Mouse (Mus musculus) ovary, postnatal 36 days (tissue): ENCODE measurements around the gene Arih1.

Experiments
- DNase-seq: peaks from one replicate; pipeline ENCODE4 v3.0.0; 2022; ENCODE audit warnings: low spot score, mixed read lengths

The Arih1 gene

DNA sequence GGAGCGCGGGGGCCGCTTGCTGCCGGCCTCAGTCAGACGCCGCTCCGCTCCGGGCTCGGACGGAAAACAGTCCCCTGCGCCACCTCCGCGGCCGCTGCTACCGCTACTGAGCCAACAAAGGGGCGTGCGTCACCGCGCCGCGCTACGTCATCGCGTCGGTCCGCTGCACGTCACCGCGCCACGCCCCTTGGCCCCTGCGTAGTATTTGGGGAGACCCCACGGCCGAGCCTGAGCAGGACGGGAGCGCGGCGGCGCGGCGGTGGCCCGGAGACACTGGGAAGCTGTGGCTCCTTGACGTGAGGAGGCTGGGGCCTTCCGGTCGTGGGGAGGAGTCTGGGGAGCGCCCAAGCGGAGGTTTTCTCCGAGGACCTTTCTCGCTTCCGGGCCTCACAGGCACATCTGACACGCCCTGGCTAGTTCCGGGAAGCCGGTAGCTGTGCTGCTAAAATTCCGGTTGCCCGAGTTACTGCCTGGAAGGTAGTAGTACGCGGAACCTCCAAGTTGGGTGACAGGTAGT lies at the start of gene Arih1:
TSS of gene Arih1 (minus strand) at position 70 of the 517 bp plus-strand sequence.
- peak; percentile 98 for DNase-seq

DNA sequence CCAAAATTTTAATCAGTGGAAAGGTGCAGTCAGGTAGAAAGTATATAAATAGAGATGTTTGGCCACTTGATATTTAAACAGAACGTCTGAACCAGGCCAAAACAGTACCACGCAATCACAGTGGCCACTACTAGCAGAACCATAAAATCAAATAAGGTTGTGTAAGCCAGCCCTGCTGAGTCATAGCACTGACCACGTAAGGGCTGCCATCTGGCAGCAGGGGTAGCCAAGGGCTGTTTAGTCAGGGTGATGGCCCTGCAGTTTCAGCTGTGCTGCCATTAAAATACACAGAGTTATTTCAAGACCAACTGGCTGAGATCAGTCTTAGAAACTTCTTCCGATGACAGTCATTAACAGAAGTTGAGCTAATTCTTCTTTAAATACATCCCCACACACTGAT lies 47.5 kb upstream of the Arih1 start:
- DNase-seq = no peak

- DNase-seq = no peak
These were observed 47.0 kb upstream of the Arih1 start for GRCm38 (mm10) chr9:59533422-59533821.

GRCm38 (mm10) chr9:59531645-59532044 lies 45.2 kb upstream of the Arih1 start:
- DNase-seq = no peak

DNA sequence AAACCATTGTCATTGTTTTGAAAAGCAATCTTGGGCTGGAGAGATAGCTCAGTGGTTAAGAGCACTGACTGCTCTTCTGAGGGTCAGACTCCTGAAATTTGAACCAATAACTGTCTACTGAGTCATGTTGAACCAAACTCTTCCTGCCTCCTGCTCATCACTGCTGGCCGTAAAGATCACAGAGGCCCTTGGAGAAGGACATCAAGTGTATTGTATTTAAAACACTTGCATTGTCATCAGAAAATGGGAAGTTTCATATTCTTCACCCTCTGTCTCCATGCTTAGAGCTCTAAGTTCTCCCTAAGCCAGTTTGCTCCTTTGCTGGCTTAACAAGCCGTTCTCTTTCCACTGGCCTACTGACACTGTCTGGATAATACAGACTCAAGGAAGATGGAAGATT lies 41.9 kb upstream of the Arih1 start:
- DNase-seq = no peak

- DNase-seq = no peak
These were observed 41.2 kb upstream of the Arih1 start for GRCm38 (mm10) chr9:59527580-59527979.

DNA sequence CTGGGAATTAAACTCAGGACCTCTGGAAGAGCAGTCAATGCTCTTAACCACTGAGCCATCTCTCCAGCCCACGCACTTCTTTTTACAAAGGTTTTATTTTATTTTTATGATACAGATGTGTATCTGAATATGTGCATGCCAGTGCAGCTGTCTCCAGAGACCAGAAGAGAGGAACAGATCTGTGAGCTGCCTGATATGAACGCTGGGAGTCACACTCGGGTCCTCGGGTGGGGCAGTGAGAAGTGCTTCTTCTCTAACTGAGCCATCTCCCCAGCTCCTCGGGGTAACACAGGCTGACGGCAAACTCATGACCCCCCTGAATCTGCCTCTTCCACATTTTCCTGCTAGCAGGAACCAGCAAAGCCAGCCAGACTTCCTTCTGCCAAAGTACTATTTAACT lies 40.3 kb upstream of the Arih1 start:
- DNase-seq = no peak

GRCm38 (mm10) chr9:59522906-59523305 lies 36.5 kb upstream of the Arih1 start:
- DNase-seq = no peak

DNA sequence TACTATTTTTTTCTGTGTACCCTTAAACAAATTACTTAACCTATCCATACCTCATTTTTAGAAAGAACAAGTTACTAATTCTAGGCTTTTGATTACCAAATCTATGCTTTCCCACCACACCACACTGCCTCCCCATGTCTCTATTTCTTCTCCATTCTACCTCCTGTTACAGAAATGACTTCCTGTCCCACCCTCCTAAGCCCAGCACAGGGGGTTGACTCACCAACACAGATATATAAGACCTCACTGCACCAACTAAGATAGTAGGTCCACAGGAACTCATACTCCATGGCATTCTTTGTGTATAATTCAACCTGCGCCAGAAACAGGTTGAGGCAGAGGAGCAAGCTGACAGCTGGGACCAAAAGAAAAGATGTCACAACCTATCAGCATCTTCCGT lies 33.0 kb upstream of the Arih1 start:
- no peak for DNase-seq

DNA sequence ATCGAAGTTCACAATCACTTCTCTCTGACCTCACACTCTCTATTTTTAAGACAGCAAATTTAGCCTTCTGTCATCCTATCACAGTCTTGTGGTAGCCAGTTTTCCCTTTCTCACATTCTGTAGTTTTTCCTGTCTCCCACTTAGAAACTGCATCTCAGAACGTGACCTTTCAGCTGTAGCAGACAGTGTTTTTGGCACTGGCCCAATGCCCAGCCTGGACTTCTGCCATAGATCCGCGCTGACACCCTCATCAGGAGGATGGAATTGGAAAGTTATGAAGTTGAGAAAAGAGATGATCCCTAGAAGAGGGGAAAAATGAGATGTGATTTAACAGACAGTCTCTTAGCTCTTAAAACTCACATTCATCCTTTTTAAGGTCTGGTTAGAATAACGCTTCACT lies 32.6 kb upstream of the Arih1 start:
- DNase-seq = peak; percentile 61

- no peak for DNase-seq
These were observed 30.7 kb upstream of the Arih1 start for GRCm38 (mm10) chr9:59517127-59517526.

DNA sequence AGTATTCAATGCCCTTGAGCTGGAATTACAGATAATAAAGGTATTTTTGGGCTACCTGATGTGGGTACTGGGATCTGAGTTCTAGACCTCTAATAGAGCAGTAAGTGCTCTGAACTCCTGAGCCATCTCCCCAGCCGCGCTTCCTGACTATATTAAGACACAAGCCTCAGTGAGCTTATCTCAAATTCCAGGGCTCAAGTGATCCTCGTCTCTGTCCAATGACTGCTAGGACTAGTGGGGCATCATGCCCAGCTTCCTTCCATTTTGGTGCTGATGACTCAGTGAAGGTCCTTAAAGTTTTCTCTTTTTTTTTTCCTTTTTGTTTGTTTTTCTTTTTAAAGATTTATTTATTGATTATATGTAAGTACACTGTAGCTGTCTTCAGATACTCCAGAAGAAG lies 28.7 kb upstream of the Arih1 start:
- no peak for DNase-seq

DNA sequence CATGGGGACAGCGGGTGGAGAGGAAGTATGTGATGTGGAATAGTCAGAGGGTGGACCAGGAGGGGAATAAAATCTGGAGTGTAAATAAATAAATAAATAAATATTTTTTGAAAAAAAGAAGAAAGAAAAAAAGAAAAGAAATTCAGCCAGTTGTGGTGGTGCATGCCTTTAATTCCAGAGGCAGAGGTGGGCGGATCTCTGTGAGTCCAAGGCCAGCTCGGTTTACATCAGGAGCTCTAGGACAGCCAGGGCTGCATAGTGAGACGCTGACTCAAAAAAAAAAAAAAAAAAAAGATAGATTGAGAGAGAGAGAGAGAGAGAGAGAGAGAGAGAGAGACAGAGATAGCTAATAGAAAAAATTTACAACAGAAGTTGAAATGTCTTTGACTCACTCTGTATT lies 26.0 kb upstream of the Arih1 start:
- no peak for DNase-seq

DNA sequence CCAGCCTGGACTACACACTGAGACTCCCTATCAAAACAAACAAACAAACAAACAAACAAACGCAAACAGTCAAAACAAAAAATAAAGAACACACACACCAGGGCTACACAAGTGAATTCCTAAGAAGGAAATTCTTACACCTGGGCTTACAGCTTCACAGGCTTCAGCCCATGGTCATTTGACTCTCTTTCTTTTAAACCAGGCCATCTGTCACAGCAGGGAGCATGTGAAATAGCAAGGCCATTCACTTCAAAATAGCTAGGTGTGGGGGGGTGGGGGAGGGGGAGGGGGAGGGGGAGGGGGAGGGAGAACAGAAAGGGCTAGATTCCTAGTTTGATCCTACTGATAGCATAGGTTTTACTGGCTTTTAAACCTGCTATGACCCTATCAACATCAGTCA lies 21.7 kb upstream of the Arih1 start:
- DNase-seq = no peak

- no peak for DNase-seq
These were observed 913 bp upstream of the Arih1 start for GRCm38 (mm10) chr9:59487331-59487730.

GRCm38 (mm10) chr9:59486076-59486518 lies 321 bp downstream of the Arih1 start:
- no peak for DNase-seq

DNA sequence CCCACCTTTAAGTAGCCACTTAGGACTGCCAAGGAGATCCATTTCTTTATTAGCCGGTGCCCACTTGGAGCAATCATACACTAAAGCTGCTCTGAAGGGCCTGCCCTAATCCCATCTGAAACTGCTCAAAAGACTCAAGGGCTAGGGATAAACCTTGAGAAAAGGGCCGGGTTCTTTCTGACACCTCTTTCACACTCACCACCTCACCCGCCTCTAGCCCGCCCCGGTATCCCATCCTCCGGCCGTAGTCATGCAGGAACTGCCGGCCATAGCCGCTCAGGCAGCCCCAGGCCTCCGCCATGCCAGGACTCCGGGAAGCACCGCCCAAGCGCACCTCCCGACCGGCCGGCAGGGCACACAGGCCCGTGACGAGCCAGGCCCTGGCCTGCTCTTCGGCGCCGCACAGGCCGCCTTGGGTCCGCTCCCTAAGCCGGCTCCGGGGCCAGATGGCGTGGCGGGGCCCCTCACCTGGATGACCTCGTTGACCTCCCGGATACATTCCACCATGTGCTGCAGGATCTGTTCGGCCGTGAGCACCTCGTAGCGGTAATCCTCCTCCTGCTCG lies 825 bp downstream of the Arih1 start:
- peak; percentile 70 for DNase-seq

GRCm38 (mm10) chr9:59484760-59485159 lies 1.7 kb downstream of the Arih1 start:
- no peak for DNase-seq

DNA sequence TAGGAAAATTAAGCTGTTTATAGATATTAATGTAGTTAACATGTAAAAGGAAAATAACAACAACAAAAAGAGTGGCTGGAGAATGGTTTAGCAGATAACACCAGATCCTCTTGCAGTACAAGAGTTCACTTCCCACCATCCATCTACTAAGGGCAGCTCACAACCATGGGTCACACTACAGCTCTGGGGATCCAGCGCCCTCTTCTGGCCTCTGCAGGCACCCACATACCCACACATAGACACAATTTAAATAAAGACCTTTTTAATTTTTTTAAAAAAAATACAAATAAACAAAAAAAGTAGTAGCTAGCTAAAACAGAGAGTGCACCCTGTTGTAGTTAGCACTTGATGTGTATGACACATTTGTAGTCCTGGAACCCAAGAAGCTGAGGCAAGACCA lies 4.0 kb downstream of the Arih1 start:
- DNase-seq = peak; percentile 6

DNA sequence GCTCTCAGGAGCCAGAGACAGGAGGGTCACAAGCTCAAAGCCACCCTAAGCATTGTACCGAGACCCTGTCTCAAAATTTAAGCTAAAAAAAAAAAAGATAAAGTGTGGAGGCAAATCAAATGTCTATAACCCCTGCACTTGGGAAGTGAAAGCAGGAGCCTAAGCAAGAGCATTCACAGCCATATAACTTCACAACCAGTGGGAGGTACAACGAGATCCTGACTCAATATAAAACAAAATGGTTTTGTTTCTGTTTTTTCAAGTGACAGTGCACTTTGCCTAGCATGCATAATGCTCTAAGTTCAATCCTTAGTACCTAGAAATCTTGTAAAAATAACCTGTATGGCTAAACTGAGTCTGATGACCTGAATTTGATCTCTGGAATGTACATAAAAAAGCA lies 9.8 kb downstream of the Arih1 start:
- DNase-seq = no peak

- no peak for DNase-seq
These were observed 11.6 kb downstream of the Arih1 start for GRCm38 (mm10) chr9:59474838-59475237.

- DNase-seq = no peak
These were observed 13.2 kb downstream of the Arih1 start for GRCm38 (mm10) chr9:59473171-59473570.

DNA sequence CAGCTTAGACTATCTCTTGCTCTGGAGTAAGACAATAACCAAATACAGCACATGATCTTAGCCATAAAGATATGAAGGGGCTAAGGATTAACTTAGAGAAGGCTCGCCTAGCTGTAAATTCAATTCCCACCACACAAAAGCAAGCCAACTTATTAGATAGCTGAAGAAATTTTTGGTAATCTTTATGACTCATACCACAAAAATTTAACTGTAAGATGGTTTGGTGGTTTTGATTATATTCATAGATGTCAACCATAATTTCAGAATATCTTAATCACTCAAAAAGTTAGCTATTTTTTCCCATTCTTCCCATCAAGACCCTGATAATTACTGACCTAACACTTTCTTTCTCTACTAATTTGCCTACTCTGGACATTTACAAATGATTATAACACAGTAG lies 17.0 kb downstream of the Arih1 start:
- DNase-seq = no peak

DNA sequence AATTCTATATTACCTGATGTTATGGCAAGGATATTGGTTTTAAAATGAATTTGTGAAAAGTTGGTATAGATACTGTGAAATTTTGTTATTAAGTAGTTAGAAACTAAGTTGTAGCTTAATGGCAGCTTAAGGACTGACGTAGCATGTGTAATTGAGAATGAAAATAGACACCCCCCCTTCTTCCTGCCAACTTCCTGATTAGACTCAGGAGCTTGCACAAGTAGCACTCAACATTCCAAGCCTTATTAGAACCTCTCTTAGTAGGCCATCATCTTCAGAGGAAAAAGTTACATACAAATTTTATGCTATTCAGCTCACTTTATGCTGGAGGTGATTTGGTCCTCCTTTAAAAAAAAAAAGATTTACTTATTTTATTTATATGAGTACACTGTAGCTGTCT lies 22.1 kb downstream of the Arih1 start:
- DNase-seq = no peak
